Mouse (Mus musculus): ENCODE data around the gene Snapc1. TPM values are rescaled to one million over a fixed set of nuclear protein-coding genes. Genes with fewer than 3 reads are reported as not detected.
A peak's percentile ranks its signal among the peaks of the same experiment; 100 is the strongest.

The Snapc1 gene
- total RNA-seq, 2 experiments from 2014 or later, result 26.6 to 30.0 TPM

GRCm38 (mm10) chr12:73988393-73989008, 24.2 kb downstream of the Snapc1 start:
- no peak for DNase-seq (ENCODE audit: low spot score in 2 of 2)

DNA sequence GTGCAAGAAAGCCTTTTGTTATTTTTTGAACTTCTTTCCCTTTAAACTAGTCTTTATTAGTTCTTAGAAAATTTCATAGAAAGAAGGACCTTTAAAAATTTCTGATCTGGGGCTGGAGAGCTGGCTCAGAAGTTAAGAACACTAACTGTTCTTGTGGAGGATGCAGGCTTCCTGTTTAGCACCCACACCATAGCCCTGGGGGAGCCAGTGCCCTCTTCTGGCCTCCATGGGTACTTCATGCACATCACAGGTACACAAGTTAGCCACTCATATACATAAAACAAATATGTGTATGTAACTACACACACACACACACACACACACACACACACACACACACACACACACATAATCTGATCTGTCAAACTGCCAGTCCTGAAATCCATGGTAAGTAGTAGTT, 25.3 kb downstream of the Snapc1 start:
- DNase-seq (ENCODE audit: low spot score in 2 of 2), result no peak

DNA sequence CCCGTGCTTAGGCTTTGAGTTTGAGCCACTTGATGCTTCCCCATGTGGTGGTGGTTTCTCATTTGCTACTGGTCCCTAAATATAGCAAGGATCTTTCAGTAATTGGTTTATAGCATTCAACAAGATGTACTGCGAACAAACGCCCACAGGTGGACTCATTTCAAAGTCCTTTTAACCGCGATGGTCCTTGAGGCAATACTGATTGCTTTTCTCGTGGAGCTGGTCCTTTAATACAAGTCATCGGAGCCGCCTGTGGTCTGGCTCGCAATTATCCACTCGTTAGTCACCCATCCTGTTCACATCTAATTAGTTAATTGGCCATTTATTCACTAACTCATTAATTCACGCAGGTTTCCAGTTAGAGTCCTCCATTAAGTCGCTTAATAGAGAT, 32.6 kb downstream of the Snapc1 start:
- peak; percentile 31 to 37 for DNase-seq (ENCODE audit: low spot score in 2 of 2)

- peak; percentile 57 to 65 for DNase-seq (ENCODE audit: low spot score in 2 of 2)
These were observed 33.2 kb downstream of the Snapc1 start, which contains the start of gene Syt16 for GRCm38 (mm10) chr12:73997297-73998127. Gene Syt16 (plus strand): TSS chr12:73997661.

DNA sequence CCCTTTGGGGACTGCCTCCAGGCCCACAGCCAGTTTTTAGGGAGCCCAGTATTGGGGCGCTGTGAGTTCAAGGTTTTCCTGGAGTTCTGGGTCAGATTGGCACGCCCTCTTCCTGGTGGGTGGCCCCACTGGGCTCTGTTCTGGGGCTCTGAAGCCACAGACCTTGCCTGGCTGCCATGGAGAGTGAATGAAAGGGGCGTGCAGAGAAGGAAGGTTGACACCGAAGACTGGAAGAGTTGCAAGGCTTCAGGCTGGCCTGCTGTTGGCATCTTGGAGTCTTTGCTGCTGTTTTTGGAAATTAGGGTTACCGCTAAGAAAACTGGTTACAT, 33.8 kb downstream of the Snapc1 start:
- no peak for DNase-seq (ENCODE audit: low spot score in 2 of 2)

DNA sequence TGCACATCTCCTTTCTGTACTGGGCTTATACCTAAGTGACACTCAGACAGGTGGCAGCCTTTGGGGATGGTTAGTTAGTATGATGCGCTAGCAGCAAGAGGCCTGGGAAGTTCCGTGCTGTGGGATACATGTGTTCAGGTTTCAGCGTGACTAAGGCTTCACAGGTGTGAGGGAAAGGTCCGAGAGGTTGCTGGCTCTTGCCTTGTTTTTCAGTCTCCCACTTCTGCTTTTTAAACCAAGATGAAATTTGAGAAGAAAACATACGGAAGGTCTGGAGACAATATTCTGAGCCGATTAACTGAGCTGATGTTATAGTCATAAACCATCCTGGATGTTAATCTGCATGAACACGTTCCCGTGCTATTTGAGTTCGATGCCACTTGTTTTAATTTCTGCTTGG, 38.2 kb downstream of the Snapc1 start:
- DNase-seq (ENCODE audit: low spot score in 2 of 2), result no peak

- DNase-seq (ENCODE audit: low spot score in 2 of 2), result peak; percentile 13 to 46
These were observed 45.2 kb downstream of the Snapc1 start for GRCm38 (mm10) chr12:74009448-74009911.

GRCm38 (mm10) chr12:74013739-74014138, 49.5 kb downstream of the Snapc1 start:
- peak; percentile 83 to 85 for DNase-seq (ENCODE audit: low spot score in 2 of 2)

DNA sequence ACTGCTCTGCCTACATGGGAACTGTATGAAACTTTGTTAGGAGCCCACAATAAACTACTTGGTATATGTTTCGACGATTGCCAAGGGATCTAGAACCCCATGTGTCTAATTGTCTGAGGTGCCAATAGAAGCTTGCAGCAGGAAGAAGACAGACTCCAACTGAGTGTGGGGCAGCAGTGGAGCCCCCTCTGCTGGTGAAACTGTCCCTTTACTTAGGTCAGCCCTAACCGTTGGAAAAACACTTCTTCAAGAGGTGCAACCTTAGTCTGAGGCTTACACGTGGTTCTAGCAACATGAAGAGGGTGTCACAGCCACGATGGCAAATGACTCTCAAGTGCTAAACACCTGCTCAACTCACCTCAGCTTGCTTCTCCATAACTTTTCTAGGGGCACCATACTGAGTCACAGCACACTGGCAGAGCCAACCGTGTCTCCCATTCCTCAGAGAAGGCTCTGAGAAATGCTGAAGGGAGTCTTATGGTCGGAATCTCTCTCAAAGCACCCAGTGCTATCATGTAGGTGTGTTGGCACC, 50.5 kb downstream of the Snapc1 start:
- DNase-seq (ENCODE audit: low spot score in 2 of 2), result peak in 1 of 2 experiments; percentile 19

- no peak for DNase-seq (ENCODE audit: low spot score in 2 of 2)
These were observed 51.2 kb downstream of the Snapc1 start for GRCm38 (mm10) chr12:74015491-74015890.

- DNase-seq (ENCODE audit: low spot score in 2 of 2), result no peak
These were observed 59.0 kb downstream of the Snapc1 start for GRCm38 (mm10) chr12:74023260-74023659.

DNA sequence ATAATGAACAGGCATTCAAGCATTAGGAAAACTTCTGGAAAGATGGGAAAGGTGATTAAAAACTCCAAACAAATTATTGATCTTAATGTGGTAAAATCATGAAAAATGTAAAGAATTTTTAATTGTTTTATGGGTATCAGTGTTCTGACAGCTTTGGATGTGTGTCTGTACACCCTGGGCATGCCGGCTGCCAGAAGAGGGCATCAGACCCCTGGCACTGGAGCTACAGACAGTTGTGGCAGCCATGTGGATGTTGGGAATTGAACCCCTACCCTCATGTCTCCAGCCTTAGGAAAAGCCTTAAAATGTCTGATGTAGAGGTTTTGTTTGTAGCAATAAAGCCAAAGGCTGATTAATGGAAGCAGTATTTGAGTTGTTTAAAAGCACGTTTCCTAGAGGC, 60.6 kb downstream of the Snapc1 start:
- DNase-seq (ENCODE audit: low spot score in 2 of 2), result no peak

Other genes with a start within 250 kb of the Snapc1 start
- gene Hif1a, start 63.1 kb upstream of the Snapc1 start, total RNA-seq (2021), result 10 to 100 TPM; 59.0 to 65.7 TPM
- 10 to 100 TPM; 10.2 to 11.3 TPM for gene Gm49321, start 26.8 kb upstream of the Snapc1 start, total RNA-seq (2021)
- 10 to 100 TPM; 58.9 to 71.0 TPM for gene Syt16, start 33.2 kb downstream of the Snapc1 start, total RNA-seq (2021)